Mouse (Mus musculus): ENCODE data around the gene Dnah5. TPM values are rescaled to one million over a fixed set of nuclear protein-coding genes. Genes with fewer than 3 reads are reported as not detected.
"Not testable (repeated sequence)": the region's sequence is repeated elsewhere in the genome, so short reads cannot be mapped to it uniquely, and the experiment has no call there.

Dnah5 gene
- total RNA-seq, 2 experiments from 2014 or later: not detected

GRCm38 (mm10) chr15:28439702-28440101 is 236.2 kb downstream of the Dnah5 start:
- ATAC-seq (replicated peaks; ENCODE audit: low FRiP score, low TSS enrichment, poor library complexity, severe bottlenecking): no peak

- ATAC-seq (replicated peaks; ENCODE audit: low FRiP score, low TSS enrichment, poor library complexity, severe bottlenecking): no peak
Measured at GRCm38 (mm10) chr15:28444494-28444893, 240.9 kb downstream of the Dnah5 start.

- ATAC-seq (replicated peaks; ENCODE audit: low FRiP score, low TSS enrichment, poor library complexity, severe bottlenecking): not testable (repeated sequence)
Measured at GRCm38 (mm10) chr15:28461091-28461778, 257.7 kb downstream of the Dnah5 start.

- ATAC-seq (replicated peaks; ENCODE audit: low FRiP score, low TSS enrichment, poor library complexity, severe bottlenecking): no peak
Measured at GRCm38 (mm10) chr15:28466591-28467247, 263.2 kb downstream of the Dnah5 start.

- ATAC-seq (replicated peaks; ENCODE audit: low FRiP score, low TSS enrichment, poor library complexity, severe bottlenecking): no peak
Measured at GRCm38 (mm10) chr15:28473749-28474390, 270.3 kb downstream of the Dnah5 start.

GRCm38 (mm10) chr15:28502820-28503219 is 299.3 kb downstream of the Dnah5 start:
- ATAC-seq (replicated peaks; ENCODE audit: low FRiP score, low TSS enrichment, poor library complexity, severe bottlenecking): no peak

GRCm38 (mm10) chr15:28515176-28515575 is 311.6 kb downstream of the Dnah5 start:
- no peak for ATAC-seq (replicated peaks; ENCODE audit: low FRiP score, low TSS enrichment, poor library complexity, severe bottlenecking)

Other genes starting within 250 kb of the Dnah5 start
- gene Trio, start 177.9 kb upstream of the Dnah5 start, total RNA-seq (2014; fragmentation: Nextera tagmentation): 14.7 and 26.2 TPM in 2 replicates
- gene Trio, start 177.9 kb upstream of the Dnah5 start, total RNA-seq (2017): 7.2 and 7.5 TPM in 2 replicates